Mouse (Mus musculus): ENCODE data around the gene Mllt6. TPM values are rescaled to one million over a fixed set of nuclear protein-coding genes. Genes with fewer than 3 reads are reported as not detected.

The Mllt6 gene
- total RNA-seq (2012; rRNA removed) (50.7 and 55.6 TPM in 2 replicates), total RNA-seq (2014; rRNA removed) (24.3 and 25.3 TPM in 2 replicates), polyA plus RNA-seq (2012; ENCODE audit: insufficient read length, low read depth) (38.3 and 43.0 TPM in 2 replicates)

- Histone ChIP-seq H3K9ac (ENCODE audit: insufficient read depth, low read depth) (peak within 1 kb of the TSS; percentile 89), H3K4me1 (ENCODE audit: control insufficient read depth in 1 of 2, insufficient read depth in 2 of 2) (peaks cover 9 to 27% of the 10 kb centered on the region in 2 experiments), H3K79me2 (replicated peaks; ENCODE audit: control insufficient read depth, extremely low read depth, insufficient read depth, poor library complexity, severe bottlenecking) (peaks cover 46% of the 10 kb centered on the region), H3K27ac (ENCODE audit: insufficient read depth, low read depth) (peak within 1 kb of the TSS; percentile 94), H3K4me3 (replicated peaks in 1 of 3; ENCODE audit: low read depth in 2 of 3, low read length in 2 of 3, poor library complexity in 1 of 3) (peak within 1 kb of the TSS; percentile 82 to 96 (median 82)), H3K27me3 (replicated peaks) (no peaks in the 10 kb centered on the region), H3K4me2 (ENCODE audit: insufficient read depth, low read depth, poor library complexity, severe bottlenecking) (peak within 1 kb of the TSS; percentile 97), H3K36me3 (replicated peaks in 1 of 2; ENCODE audit: control insufficient read depth in 1 of 2, insufficient read depth in 1 of 2, low read length in 1 of 2) (peaks cover 26 to 38% of the 10 kb centered on the region in 2 experiments), H3K9me3 (replicated peaks; ENCODE audit: low read length) (peaks cover 5% of the 10 kb centered on the region)
- TF ChIP-seq IRF4 (IDR thresholded peaks at IDR 0.05; ENCODE audit: low read depth, low read length), result peak; percentile 75
- no peak for TF ChIP-seq PAX5 (IDR thresholded peaks at IDR 0.05; ENCODE audit: low read length)
- peak; percentile 84 for TF ChIP-seq MXI1 (IDR thresholded peaks at IDR 0.05; ENCODE audit: low read depth, low read length)
- TF ChIP-seq NRF1 (IDR thresholded peaks at IDR 0.05; ENCODE audit: low read depth, low read length), result 0 out of 2 replicates have a peak, but pooled peaks have one; percentile 42
- peak; percentile 79; the same call in 1 of the 2 replicates for TF ChIP-seq MAZ (IDR thresholded peaks at IDR 0.05; ENCODE audit: low read depth, low read length)
- TF ChIP-seq NELFE (IDR thresholded peaks at IDR 0.05; ENCODE audit: low read depth, low read length), result peak; percentile 18; the same call in 1 of the 2 replicates
- TF ChIP-seq POLR2A (IDR thresholded peaks at IDR 0.05; ENCODE audit: low read depth, low read length), result peak; percentile 47; the same call in 1 of the 2 replicates
- TF ChIP-seq CTCF (conservative IDR thresholded peaks at IDR 0.05 in 1 of 2, IDR thresholded peaks at IDR 0.05 in 1 of 2; ENCODE audit: low read depth in 2 of 2, low read length in 2 of 2), result no peak
- no peak for TF ChIP-seq EP300 (IDR thresholded peaks at IDR 0.05; ENCODE audit: low read length)
- TF ChIP-seq USF2 (conservative IDR thresholded peaks at IDR 0.05; ENCODE audit: low read depth, low read length), result no peak
- no peak; the same call in 1 of the 2 replicates for TF ChIP-seq RCOR1 (conservative IDR thresholded peaks at IDR 0.05; ENCODE audit: low read depth, low read length)
- TF ChIP-seq JUND (conservative IDR thresholded peaks at IDR 0.05; ENCODE audit: low read depth, low read length), result no peak
- TF ChIP-seq ETS1 (conservative IDR thresholded peaks at IDR 0.05; ENCODE audit: low read depth, low read length), result no peak; the same call in 1 of the 2 replicates
- TF ChIP-seq MYC (IDR thresholded peaks at IDR 0.05; ENCODE audit: low read depth, low read length), result no peak; the same call in 1 of the 2 replicates
- peak; percentile 79 for TF ChIP-seq BHLHE40 (IDR thresholded peaks at IDR 0.05; ENCODE audit: low read depth, low read length)
- TF ChIP-seq ZC3H11A (IDR thresholded peaks at IDR 0.05; ENCODE audit: low read depth, low read length), result no peak
- peak; percentile 63 for TF ChIP-seq HCFC1 (IDR thresholded peaks at IDR 0.05; ENCODE audit: low read depth, low read length)
- TF ChIP-seq SIN3A (IDR thresholded peaks at IDR 0.05; ENCODE audit: low read length), result 0 out of 2 replicates have a peak, but pooled peaks have one; percentile 75
- no peak for TF ChIP-seq USF1 (IDR thresholded peaks at IDR 0.05; ENCODE audit: low read depth, low read length)
- TF ChIP-seq TBP (conservative IDR thresholded peaks at IDR 0.05; ENCODE audit: low read depth, low read length), result 0 out of 2 replicates have a peak, but pooled peaks have one; percentile 54
- TF ChIP-seq JUN (IDR thresholded peaks at IDR 0.05; ENCODE audit: insufficient read depth, low read depth, low read length), result no peak
- no peak for TF ChIP-seq MEF2A (IDR thresholded peaks at IDR 0.05; ENCODE audit: borderline replicate concordance, low read depth, low read length)
- TF ChIP-seq ZKSCAN1 (IDR thresholded peaks at IDR 0.05; ENCODE audit: borderline replicate concordance, low read depth, low read length), result no peak
- no peak for TF ChIP-seq E2F4 (IDR thresholded peaks at IDR 0.05; ENCODE audit: insufficient replicate concordance, low read depth, low read length)
- peak; percentile 42 for TF ChIP-seq ELF1 (IDR thresholded peaks at IDR 0.05; ENCODE audit: low read depth, low read length)
- TF ChIP-seq KAT2A (IDR thresholded peaks at IDR 0.05; ENCODE audit: insufficient replicate concordance, low read length), result no peak
- TF ChIP-seq ZMIZ1 (IDR thresholded peaks at IDR 0.05; ENCODE audit: low read depth, low read length), result peak; percentile 49; the same call in 1 of the 2 replicates
- peak; percentile 59; the same call in 1 of the 2 replicates for TF ChIP-seq UBTF (IDR thresholded peaks at IDR 0.05; ENCODE audit: low read depth, low read length)
- peak; percentile 46; the same call in 1 of the 2 replicates for TF ChIP-seq TCF12 (IDR thresholded peaks at IDR 0.05; ENCODE audit: low read depth, low read length)
- TF ChIP-seq CHD1 (IDR thresholded peaks at IDR 0.05; ENCODE audit: low read depth, low read length), result peak; percentile 66; the same call in 1 of the 2 replicates
- no peak; the same call in 1 of the 2 replicates for TF ChIP-seq ZNF384 (IDR thresholded peaks at IDR 0.05; ENCODE audit: low read depth, low read length)
- peak; percentile 66 for TF ChIP-seq CHD2 (IDR thresholded peaks at IDR 0.05; ENCODE audit: low read length)
- TF ChIP-seq POLR2AphosphoS2 (IDR thresholded peaks at IDR 0.05; ENCODE audit: low read depth, low read length), result no peak
- TF ChIP-seq SMC3 (IDR thresholded peaks at IDR 0.05; ENCODE audit: low read depth, low read length), result no peak
- TF ChIP-seq MAFK (IDR thresholded peaks at IDR 0.05; ENCODE audit: insufficient replicate concordance, low read length), result no peak
- TF ChIP-seq RAD21 (IDR thresholded peaks at IDR 0.05; ENCODE audit: low read depth, low read length), result no peak
- peak; percentile 10; the same call in 1 of the 2 replicates for TF ChIP-seq MAX (IDR thresholded peaks at IDR 0.05; ENCODE audit: low read length)
- TF ChIP-seq GABPA (IDR thresholded peaks at IDR 0.05; ENCODE audit: insufficient replicate concordance, low read depth, low read length), result no peak
- peak; percentile 75 for DNase-seq (ENCODE audit: extremely low read depth)
- in situ Hi-C loops (cut with MboI; ENCODE audit: low pct_ligation_motif_present, low pct_unique_long_range_greater_than_20kb, low sequenced_read_pairs) (no loop called here), dilution Hi-C loops (cut with MboI; ENCODE audit: extremely low pct_ligation_motif_present, extremely low pct_unique_long_range_greater_than_20kb, low sequenced_read_pairs) (no loop called here)
Observed at GRCm38 (mm10) chr11:97662893-97663527, at the start of gene Mllt6. Gene Mllt6, plus strand, starts transcription at chr11:97663414.
